In genomic region chr11:68486093-68486492, GRCm38 (mm10) we compare ENCODE assay signal across 21 mouse cellular contexts. TPM values are rescaled to one million over a fixed set of nuclear protein-coding genes. Genes with fewer than 3 reads are reported as not detected.
A peak's percentile ranks its signal among the peaks of the same experiment; 100 is the strongest.
DNase-seq lines count a peak whose midpoint lies in the region; ATAC-seq and TF ChIP-seq lines count a peak whose summit lies in the region.
"Had no signal": no experiment of that assay in that cellular context is flagged by ENCODE, and none has a peak within 500 bp of the region (broad histone marks: within the 10 kb centered on the region; RNA-seq: fewer than 3 reads in every experiment).

No protein-coding gene starts in this region.

- no peak overlapping the region; the same call in 1 of the 2 replicates for H3K27ac ChIP-seq in heart, adult 2 months
- H3K27ac ChIP-seq in layer of hippocampus, adult 2 months, result no peak overlapping the region
- no peak overlapping the region for H3K27ac ChIP-seq in midbrain, postnatal 0 days (ENCODE audit: low read depth, low read length)
- H3K27ac ChIP-seq in midbrain, embryonic 10.5 days (replicated peaks), result no peak overlapping the region
- H3K27ac ChIP-seq: embryonic facial prominence, embryonic 12.5 days; forebrain, embryonic 12.5 days; hindbrain, embryonic 14.5 days; kidney, embryonic 15.5 days; liver, embryonic 12.5 days had no signal

- DNase-seq in heart, adult 2 months, result no peak
- DNase-seq in heart, postnatal 4 days, result no peak
- DNase-seq in layer of hippocampus, adult 2 months (ENCODE audit: low spot score in 2 of 2), result no peak
- DNase-seq in layer of hippocampus, adult 8-10 months (ENCODE audit: low spot score in 2 of 2), result no peak
- DNase-seq in midbrain, postnatal 0 days (ENCODE audit: low spot score), result no peak
- no peak for DNase-seq in midbrain, embryonic 10.5 days (ENCODE audit: low spot score)
- no peak for DNase-seq in gastrocnemius, postnatal 10 days
- DNase-seq in adrenal gland, postnatal 36 days, result no peak
- DNase-seq: cerebellum, adult 18-20 months; cerebellum, postnatal 14 days; heart, postnatal 10 days; right cerebral cortex, postnatal 14 days had no signal

- no peak overlapping the region for H3K4me2 ChIP-seq in midbrain, postnatal 0 days (ENCODE audit: low read depth, low read length, poor library complexity, severe bottlenecking)
- H3K4me2 ChIP-seq: embryonic facial prominence, embryonic 12.5 days; forebrain, embryonic 12.5 days; heart, embryonic 11.5 days; hindbrain, embryonic 14.5 days; kidney, embryonic 15.5 days; liver, embryonic 12.5 days; midbrain, embryonic 11.5 days had no signal

- WGBS in heart, adult 2 months, result 69% methylated on average over 3 of the region's 3 CpGs
- WGBS in midbrain, postnatal 0 days, result 95% methylated on average over 3 of the region's 3 CpGs
- 88% methylated on average over 3 of the region's 3 CpGs for WGBS in midbrain, embryonic 10.5 days

- no peaks in the 10 kb centered on the region for H3K9me3 ChIP-seq in midbrain, postnatal 0 days (ENCODE audit: low read length)
- no peaks in the 10 kb centered on the region for H3K9me3 ChIP-seq in midbrain, embryonic 10.5 days (replicated peaks)
- H3K9me3 ChIP-seq: embryonic facial prominence, embryonic 12.5 days; forebrain, embryonic 12.5 days; kidney, embryonic 15.5 days; liver, embryonic 12.5 days had no signal

- peak; percentile 53 for TF ChIP-seq CTCF in heart, adult 2 months (IDR thresholded peaks at IDR 0.05)
- peak; percentile 36 for TF ChIP-seq CTCF in layer of hippocampus, adult 2 months (conservative IDR thresholded peaks at IDR 0.05)
- peak; percentile 41 for TF ChIP-seq CTCF in midbrain, postnatal 0 days (IDR thresholded peaks at IDR 0.05)

- H3K4me3 ChIP-seq in heart, adult 2 months, result no peak overlapping the region
- H3K4me3 ChIP-seq in layer of hippocampus, adult 2 months, result no peak overlapping the region
- no peak overlapping the region for H3K4me3 ChIP-seq in midbrain, postnatal 0 days (ENCODE audit: low read depth, low read length)
- H3K4me3 ChIP-seq in midbrain, embryonic 10.5 days, result no peak overlapping the region
- H3K4me3 ChIP-seq: embryonic facial prominence, embryonic 12.5 days; erythroblast, embryonic 14.5 days; forebrain, embryonic 12.5 days; kidney, embryonic 15.5 days; liver, embryonic 12.5 days had no signal

- H3K79me2 ChIP-seq in heart, adult 2 months (replicated peaks; ENCODE audit: control insufficient read depth, insufficient read depth, low read length), result no peaks in the 10 kb centered on the region

- no peaks in the 10 kb centered on the region for H3K27me3 ChIP-seq in heart, adult 2 months (ENCODE audit: control insufficient read depth, insufficient read depth, low read length)
- H3K27me3 ChIP-seq in midbrain, postnatal 0 days (ENCODE audit: insufficient read depth, low read length), result no peaks in the 10 kb centered on the region
- no peaks in the 10 kb centered on the region for H3K27me3 ChIP-seq in midbrain, embryonic 10.5 days (ENCODE audit: low read depth, poor library complexity, severe bottlenecking)
- H3K27me3 ChIP-seq: embryonic facial prominence, embryonic 12.5 days; forebrain, embryonic 12.5 days; kidney, embryonic 15.5 days had no signal

- peaks cover 2% of the 10 kb centered on the region; the same call in 1 of the 2 replicates for H3K36me3 ChIP-seq in heart, adult 2 months (ENCODE audit: control insufficient read depth, insufficient read depth, low read length)
- H3K36me3 ChIP-seq in midbrain, postnatal 0 days (ENCODE audit: insufficient read depth, low read length), result no peaks in the 10 kb centered on the region
- H3K36me3 ChIP-seq in midbrain, embryonic 10.5 days, result no peaks in the 10 kb centered on the region
- H3K36me3 ChIP-seq: embryonic facial prominence, embryonic 12.5 days; forebrain, embryonic 12.5 days; kidney, embryonic 15.5 days; liver, embryonic 12.5 days had no signal

- no peak overlapping the region for H3K9ac ChIP-seq in heart, adult 2 months (ENCODE audit: low read depth, low read length)
- no peak overlapping the region for H3K9ac ChIP-seq in midbrain, postnatal 0 days (replicated peaks; ENCODE audit: low read length, poor library complexity, severe bottlenecking)
- H3K9ac ChIP-seq: embryonic facial prominence, embryonic 12.5 days; forebrain, embryonic 12.5 days; hindbrain, embryonic 14.5 days; kidney, embryonic 15.5 days; liver, embryonic 12.5 days had no signal

- ATAC-seq in midbrain, postnatal 0 days (ENCODE audit: low FRiP score), result no peak
- ATAC-seq: intestine, embryonic 16.5 days; liver, embryonic 12.5 days had no signal

- intact Hi-C loops in heart, adult 2 months (cut with DNase I), result no loop called here

- no peak for TF ChIP-seq POLR2A in heart, adult 2 months (IDR thresholded peaks at IDR 0.05; ENCODE audit: insufficient read depth, low read depth, low read length)

- H3K4me1 ChIP-seq in heart, adult 2 months (ENCODE audit: control insufficient read depth, insufficient read depth, low read length), result peaks cover 9% of the 10 kb centered on the region
- H3K4me1 ChIP-seq in midbrain, postnatal 0 days (ENCODE audit: insufficient read depth, low read length), result no peaks in the 10 kb centered on the region
- H3K4me1 ChIP-seq in midbrain, embryonic 10.5 days, result peaks cover 10% of the 10 kb centered on the region
- H3K4me1 ChIP-seq: embryonic facial prominence, embryonic 12.5 days; forebrain, embryonic 12.5 days; kidney, embryonic 15.5 days had no signal

- no peak for TF ChIP-seq EP300 in heart, adult 2 months (IDR thresholded peaks at IDR 0.05; ENCODE audit: insufficient read depth, low read depth, low read length)

RNA-seq across cellular contexts. Expression of gene Pik3r6, which starts 16.7 kb away (rescaled TPM):
- total RNA-seq in heart, adult 2 months (2021), result 1 to 10 TPM; 3.6 to 6.1 TPM
- 9.0 and 11.4 TPM in 2 replicates for polyA plus RNA-seq in heart, adult 2 months (2012; rRNA removed)
- total RNA-seq in heart, postnatal 4 days (2021), result 1 to 10 TPM; 5.0 to 6.1 TPM
- total RNA-seq in layer of hippocampus, adult 2 months (2021), result 1 to 10 TPM; 1.7 to 1.9 TPM
- 1 to 10 TPM; 1.5 to 6.2 (median 2.5) TPM for total RNA-seq in layer of hippocampus, adult 8-10 months (2022)
- total RNA-seq in midbrain, postnatal 0 days (2014; rRNA removed), result 1.8 and 2.2 TPM in 2 replicates
- polyA plus RNA-seq in midbrain, postnatal 0 days (2015; fragmentation: Nextera tagmentation; extraction: Ambion mirVana), result 1.2 and 1.5 TPM in 2 replicates
- 1.6 TPM in 2 replicates for polyA plus RNA-seq in midbrain, embryonic 10.5 days (2016; fragmentation: Nextera tagmentation; extraction: Ambion mirVana)
- 1 to 10 TPM; 3.0 to 3.1 TPM for total RNA-seq in gastrocnemius, postnatal 10 days (2021)
- total RNA-seq in adrenal gland, postnatal 36 days (2021), result 1 to 10 TPM; 2.3 to 3.7 TPM

RNA-seq across cellular contexts. Expression of gene Pik3r5, which starts 54.2 kb away (rescaled TPM):
- 1 to 10 TPM in 1 of 2 experiments, under 1 TPM in 1; 0.84 to 1.3 TPM for total RNA-seq in heart, adult 2 months (2021)
- polyA plus RNA-seq in heart, adult 2 months (2012; rRNA removed), result 1.4 and 2.9 TPM in 2 replicates
- total RNA-seq in heart, postnatal 4 days (2021), result 1 to 10 TPM; 1.2 TPM
- 1 to 10 TPM; 1.4 to 1.9 TPM for total RNA-seq in layer of hippocampus, adult 2 months (2021)
- total RNA-seq in layer of hippocampus, adult 8-10 months (2022), result 1 to 10 TPM; 1.7 to 6.8 (median 3.3) TPM
- total RNA-seq in midbrain, postnatal 0 days (2014; rRNA removed), result 1.0 and 1.4 TPM in 2 replicates
- polyA plus RNA-seq in midbrain, postnatal 0 days (2015; fragmentation: Nextera tagmentation; extraction: Ambion mirVana), result 0.23 and 0.52 TPM in 2 replicates
- polyA plus RNA-seq in midbrain, embryonic 10.5 days (2016; fragmentation: Nextera tagmentation; extraction: Ambion mirVana), result 0.68 and 0.90 TPM in 2 replicates
- total RNA-seq in gastrocnemius, postnatal 10 days (2021), result under 1 TPM; 0.52 to 0.54 TPM
- total RNA-seq in adrenal gland, postnatal 36 days (2021), result 1 to 10 TPM in 1 of 2 experiments, under 1 TPM in 1; 0.95 to 2.5 TPM
